Mouse (Mus musculus) cortical plate, adult 2 months (tissue): Measurements from ENCODE around the gene Hist1h2ad.

Experiments
- CTCF ChIP-seq: fragments of 200-500 bp; IDR thresholded peaks from 2 replicates; pipeline ENCODE4 v1.5.1; 2011; ENCODE audit warnings: mild to moderate bottlenecking, control low read depth, low read length; ENCODE audit not compliant: insufficient read depth; ENCODE audit errors: extremely low read depth
- POLR2A ChIP-seq: fragments of 200-500 bp; IDR thresholded peaks from 2 replicates; pipeline ENCODE4 v1.6.1; 2011; ENCODE audit warnings: mild to moderate bottlenecking, low read length, control low read depth; ENCODE audit not compliant: insufficient read depth; ENCODE audit errors: extremely low read depth

DNA sequence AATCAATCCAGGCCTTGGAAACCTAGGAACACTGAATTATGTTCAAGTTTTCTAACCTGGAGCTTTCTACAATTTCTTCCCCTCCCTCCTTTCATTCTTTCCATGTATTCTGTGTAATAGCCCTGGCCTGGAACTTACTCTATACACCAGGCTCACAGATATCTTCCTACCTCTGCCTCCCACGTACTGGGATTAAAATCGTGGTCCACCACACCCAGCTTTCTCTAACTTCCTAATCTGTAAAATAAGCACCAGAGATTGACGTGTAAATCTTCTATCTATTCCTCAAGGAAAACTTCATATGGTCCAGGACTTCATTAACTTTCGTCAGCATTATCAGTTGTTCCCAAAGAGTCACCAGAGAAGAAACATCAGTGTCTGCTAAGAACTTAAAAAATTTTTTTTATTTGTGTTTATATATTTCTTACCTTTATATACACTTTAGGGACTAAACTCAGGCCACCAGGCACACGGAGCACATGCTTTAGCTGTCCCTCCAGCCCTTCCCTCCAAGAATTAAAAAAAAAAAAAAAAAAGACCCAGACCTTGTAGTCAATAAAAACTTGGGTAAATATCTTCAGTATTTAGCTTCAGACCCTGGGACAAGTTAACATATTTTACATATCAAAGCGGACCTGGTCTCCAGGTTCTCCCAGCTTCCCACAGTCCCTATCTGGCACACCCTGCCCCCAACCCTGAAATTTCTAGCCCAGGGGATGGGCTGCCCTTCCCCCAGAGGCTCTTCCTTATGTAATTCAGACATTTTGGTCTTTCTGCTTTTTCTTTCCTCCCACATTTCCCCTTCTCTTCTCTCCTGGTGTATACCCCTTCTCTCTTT is 8.3 kb downstream of the Hist1h2ad start:
- no peak for TF ChIP-seq POLR2A
- no peak for TF ChIP-seq CTCF
